ENCODE assay signal across 9 mouse cellular contexts in genomic region chr17:71127464-71128110, GRCm38 (mm10). TPM values are rescaled to one million over a fixed set of nuclear protein-coding genes. Genes with fewer than 3 reads are reported as not detected.
DNase-seq lines count a peak whose midpoint lies in the region; ATAC-seq and TF ChIP-seq lines count a peak whose summit lies in the region.
"Had no signal": no experiment of that assay in that cellular context is flagged by ENCODE, and none has a peak within 500 bp of the region (broad histone marks: within the 10 kb centered on the region; RNA-seq: fewer than 3 reads in every experiment).

No protein-coding gene starts in this region.

- no peak overlapping the region for H3K9ac ChIP-seq in heart, embryonic 12.5 days
- no peak overlapping the region for H3K9ac ChIP-seq in heart, postnatal 0 days (replicated peaks; ENCODE audit: low read depth, low read length)
- H3K9ac ChIP-seq: hindbrain, embryonic 15.5 days had no signal

- no peak for TF ChIP-seq EP300 in heart, postnatal 0 days (IDR thresholded peaks at IDR 0.05; ENCODE audit: low read depth)

- no peak overlapping the region for H3K27ac ChIP-seq in heart, embryonic 12.5 days (ENCODE audit: poor library complexity, severe bottlenecking)
- H3K27ac ChIP-seq in heart, postnatal 0 days (ENCODE audit: low read depth) = peak overlapping the region; percentile 17; the same call in 1 of the 2 replicates
- H3K27ac ChIP-seq in macrophage = peak overlapping the region; percentile 81
- H3K27ac ChIP-seq: hindbrain, embryonic 15.5 days had no signal

- intact Hi-C loops in left cerebral cortex, postnatal 4 days (cut with DNase I) = no loop called here

- TF ChIP-seq CTCF in heart, postnatal 0 days (IDR thresholded peaks at IDR 0.05; ENCODE audit: low read depth) = no peak

- no peak overlapping the region for H3K4me3 ChIP-seq in heart, embryonic 12.5 days
- H3K4me3 ChIP-seq in heart, postnatal 0 days (ENCODE audit: low read depth, low read length) = no peak overlapping the region
- H3K4me3 ChIP-seq in macrophage (ENCODE audit: inconsistent target) = no peak overlapping the region
- H3K4me3 ChIP-seq: hindbrain, embryonic 15.5 days had no signal

- peak; percentile 97 for DNase-seq in heart, adult 11 months
- DNase-seq in heart, postnatal 0 days (ENCODE audit: low spot score) = no peak
- peak; percentile 49 to 60 for DNase-seq in kidney, postnatal 4 days
- no peak for DNase-seq in left cerebral cortex, postnatal 4 days
- no peak for DNase-seq in right cerebral cortex, postnatal 4 days
- DNase-seq in ovary, postnatal 14 days (ENCODE audit: low spot score) = no peak

- no peaks in the 10 kb centered on the region for H3K79me2 ChIP-seq in macrophage (ENCODE audit: inconsistent target)

- 0 out of 2 replicates have a peak, but pooled peaks cover 2% of the 10 kb centered on the region for H3K9me3 ChIP-seq in heart, embryonic 12.5 days (replicated peaks)
- no peaks in the 10 kb centered on the region for H3K9me3 ChIP-seq in heart, postnatal 0 days (replicated peaks; ENCODE audit: control insufficient read depth, low read length)
- H3K9me3 ChIP-seq: hindbrain, embryonic 15.5 days had no signal

- no peak overlapping the region for H3K4me2 ChIP-seq in heart, embryonic 12.5 days
- H3K4me2 ChIP-seq in heart, postnatal 0 days (ENCODE audit: low read depth, low read length) = no peak overlapping the region
- H3K4me2 ChIP-seq: hindbrain, embryonic 15.5 days had no signal

- no peaks in the 10 kb centered on the region for H3K27me3 ChIP-seq in heart, embryonic 12.5 days (replicated peaks)
- no peaks in the 10 kb centered on the region for H3K27me3 ChIP-seq in heart, postnatal 0 days (ENCODE audit: control insufficient read depth, insufficient read depth, low read length)
- H3K27me3 ChIP-seq: hindbrain, embryonic 15.5 days had no signal

- peaks cover 30% of the 10 kb centered on the region for H3K4me1 ChIP-seq in heart, embryonic 12.5 days (replicated peaks)
- no peaks in the 10 kb centered on the region for H3K4me1 ChIP-seq in heart, postnatal 0 days (ENCODE audit: control insufficient read depth, insufficient read depth)

- ATAC-seq in heart, embryonic 12.5 days (ENCODE audit: insufficient number of reproducible peaks, low FRiP score) = no peak
- no peak for ATAC-seq in heart, postnatal 0 days (ENCODE audit: insufficient read depth, low read depth)

- WGBS in heart, embryonic 12.5 days = 66% methylated on average over 7 of the region's 7 CpGs
- WGBS in heart, postnatal 0 days = 52% methylated on average over 7 of the region's 7 CpGs
- WGBS in macrophage (ENCODE audit: missing documents) = 38% methylated on average over 7 of the region's 7 CpGs

- peaks cover 53% of the 10 kb centered on the region for H3K36me3 ChIP-seq in heart, embryonic 12.5 days
- peaks cover 45% of the 10 kb centered on the region for H3K36me3 ChIP-seq in heart, postnatal 0 days (replicated peaks; ENCODE audit: control insufficient read depth, insufficient read depth, low read length)
- no peaks in the 10 kb centered on the region for H3K36me3 ChIP-seq in macrophage (ENCODE audit: inconsistent target)
- H3K36me3 ChIP-seq: hindbrain, embryonic 15.5 days had no signal

RNA-seq across cellular contexts. Expression of gene Lpin2, which starts 54.8 kb away (rescaled TPM):
- polyA plus RNA-seq in heart, embryonic 12.5 days (2016; fragmentation: Nextera tagmentation; extraction: Ambion mirVana) = 22.1 and 23.8 TPM in 2 replicates
- total RNA-seq in heart, postnatal 0 days (2014; rRNA removed; ENCODE audit: low replicate concordance) = 7.7 and 22.2 TPM in 2 replicates
- polyA plus RNA-seq in heart, postnatal 0 days (2015; fragmentation: Nextera tagmentation; extraction: Ambion mirVana) = 7.2 and 8.5 TPM in 2 replicates
- 1,000 to 10,000 TPM in 5 of 26 experiments, 100 to 1,000 TPM in 21; 253 to 2,419 (median 417) TPM for total RNA-seq in macrophage (2018; cell fraction: chromatin; rRNA removed)
- total RNA-seq in macrophage (2018; cell fraction: cytosol; rRNA removed) = 100 to 1,000 TPM in 4 of 26 experiments, 10 to 100 TPM in 22; 34.6 to 197 (median 49.3) TPM
- total RNA-seq in macrophage (2018; cell fraction: nucleus; rRNA removed) = 100 to 1,000 TPM; 124 to 913 (median 217) TPM
- 40.1 to 42.3 TPM (median 40.3 TPM) in 3 replicates for polyA plus RNA-seq in macrophage (2018)
- 10 to 100 TPM; 68.6 to 71.5 TPM for total RNA-seq in left cerebral cortex, postnatal 4 days (2021)

Comparison
In these comparisons a context has a peak if more than half of its experiments do, and no peak if none do; other contexts are left out.
1. DNase-seq: peak in heart, adult 11 months (single experiment) and kidney, postnatal 4 days (2 of 2); none in heart, postnatal 0 days (single experiment), left cerebral cortex, postnatal 4 days (single experiment), right cerebral cortex, postnatal 4 days (single experiment) and ovary, postnatal 14 days (single experiment).